Mouse (Mus musculus) liver, embryonic 15.5 days (tissue): ENCODE results near the gene Tec. TPM values are rescaled to one million over a fixed set of nuclear protein-coding genes. Genes with fewer than 3 reads are reported as not detected.

Experiments used
- ATAC-seq: fragments of 200-750 bp; cut with Nextera tagmentation; 2 replicates; pipeline ENCODE4 v1.8.0; 2017; ENCODE audit warnings: moderate number of reproducible peaks, mild to moderate bottlenecking, moderate library complexity; ENCODE audit not compliant: insufficient read depth
- H3K27ac ChIP-seq: fragments of 300-500 bp; sonication (generic); replicated peaks from 2 replicates; pipeline ENCODE4 v1.5.1; 2015; ENCODE audit warnings: mild to moderate bottlenecking, inconsistent platforms
- H3K27me3 ChIP-seq: fragments of 300-500 bp; sonication (generic); 2 replicates; pipeline ENCODE4 v1.6.1; 2015; ENCODE audit warnings: mild to moderate bottlenecking, inconsistent platforms
- H3K36me3 ChIP-seq: fragments of 300-500 bp; sonication (generic); replicated peaks from 2 replicates; pipeline ENCODE4 v1.6.1; 2015; ENCODE audit warnings: moderate library complexity, mild to moderate bottlenecking, inconsistent platforms
- H3K4me1 ChIP-seq: fragments of 300-500 bp; sonication (generic); replicated peaks from 2 replicates; pipeline ENCODE4 v1.6.1; 2015; ENCODE audit warnings: inconsistent platforms
- H3K4me2 ChIP-seq: fragments of 300-500 bp; sonication (generic); 2 replicates; pipeline ENCODE4 v1.6.1; 2015; ENCODE audit warnings: moderate library complexity, mild to moderate bottlenecking, inconsistent platforms
- H3K4me3 ChIP-seq: fragments of 300-500 bp; sonication (generic); replicated peaks from 2 replicates; pipeline ENCODE4 v1.5.1; 2015; ENCODE audit warnings: mild to moderate bottlenecking, inconsistent platforms
- H3K9ac ChIP-seq: fragments of 300-500 bp; sonication (generic); 2 replicates; pipeline ENCODE4 v1.6.1; 2015; ENCODE audit warnings: moderate library complexity, mild to moderate bottlenecking, inconsistent platforms
- H3K9me3 ChIP-seq: fragments of 300-500 bp; sonication (generic); replicated peaks from 2 replicates; pipeline ENCODE4 v1.6.1; 2016; ENCODE audit warnings: inconsistent platforms
- WGBS: fragments of 180-500 bp; shearing (Covaris S2); methylation state at CpG from one replicate; pipeline ENCODE4 v1.1.7; 2015; ENCODE audit warnings: mixed read lengths; ENCODE audit not compliant: insufficient replicate concordance; 5-methylcytosine and 5-hydroxymethylcytosine counted together
- polyA plus RNA-seq: library from polyadenylated mRNA; unstranded; fragments of >200 nt; fragmentation: Nextera tagmentation; extraction: Ambion mirVana; gene quantifications from 2 replicates; pipeline ENCODE4 v1.2.1, GENCODE M21; 2015

The Tec gene
- polyA plus RNA-seq, 1 experiment from 2014 or later: 3.5 TPM

- no peaks in the 10 kb centered on the region for H3K36me3 ChIP-seq
- no peaks in the 10 kb centered on the region for H3K27me3 ChIP-seq
- no peak overlapping the region for H3K27ac ChIP-seq
- no peaks in the 10 kb centered on the region for H3K9me3 ChIP-seq
- H3K4me2 ChIP-seq: no peak overlapping the region
- no peak overlapping the region for H3K4me3 ChIP-seq
- H3K4me1 ChIP-seq: peaks cover 5% of the 10 kb centered on the region; the same call in 1 of the 2 replicates
- 46% methylated on average over 7 of the region's 7 CpGs for WGBS
- no peak overlapping the region for H3K9ac ChIP-seq
- ATAC-seq: no peak
Measured at GRCm38 (mm10) chr5:72748659-72749265, 119.5 kb downstream of the Tec start.

- Histone ChIP-seq H3K27ac (no peak overlapping the region), H3K27me3 (no peaks in the 10 kb centered on the region), H3K9ac (no peak overlapping the region), H3K4me3 (no peak overlapping the region), H3K36me3 (no peaks in the 10 kb centered on the region), H3K9me3 (no peaks in the 10 kb centered on the region), H3K4me2 (no peak overlapping the region), H3K4me1 (peaks cover 5% of the 10 kb centered on the region; the same call in 1 of the 2 replicates)
- no peak for ATAC-seq
- WGBS: 75% methylated on average over 4 of the region's 4 CpGs
Measured at GRCm38 (mm10) chr5:72747384-72747783, 120.9 kb downstream of the Tec start.

- H3K9ac ChIP-seq: no peak overlapping the region
- ATAC-seq: no peak
- no peaks in the 10 kb centered on the region for H3K36me3 ChIP-seq
- no peak overlapping the region for H3K27ac ChIP-seq
- no peaks in the 10 kb centered on the region for H3K9me3 ChIP-seq
- WGBS: 54% methylated on average over 4 of the region's 4 CpGs
- no peak overlapping the region for H3K4me3 ChIP-seq
- H3K4me2 ChIP-seq: no peak overlapping the region
- H3K4me1 ChIP-seq: peaks cover 5% of the 10 kb centered on the region; the same call in 1 of the 2 replicates
- no peaks in the 10 kb centered on the region for H3K27me3 ChIP-seq
Measured at GRCm38 (mm10) chr5:72746461-72746860, 121.8 kb downstream of the Tec start.

GRCm38 (mm10) chr5:72743103-72743502 is 125.2 kb downstream of the Tec start:
- Histone ChIP-seq H3K9me3 (no peaks in the 10 kb centered on the region), H3K4me1 (no peaks in the 10 kb centered on the region), H3K4me3 (no peak overlapping the region), H3K4me2 (no peak overlapping the region), H3K9ac (no peak overlapping the region), H3K27me3 (no peaks in the 10 kb centered on the region), H3K27ac (no peak overlapping the region), H3K36me3 (no peaks in the 10 kb centered on the region)
- no peak for ATAC-seq
- WGBS: 79% methylated on average over 6 of the region's 6 CpGs

GRCm38 (mm10) chr5:72736868-72737267 is 131.4 kb downstream of the Tec start:
- 41% methylated on average over 7 of the region's 7 CpGs for WGBS
- no peaks in the 10 kb centered on the region for H3K27me3 ChIP-seq
- no peak for ATAC-seq
- no peak overlapping the region for H3K9ac ChIP-seq
- no peak overlapping the region for H3K27ac ChIP-seq
- no peaks in the 10 kb centered on the region for H3K36me3 ChIP-seq
- no peak overlapping the region for H3K4me2 ChIP-seq
- H3K4me3 ChIP-seq: no peak overlapping the region
- no peaks in the 10 kb centered on the region; the same call in 1 of the 2 replicates for H3K4me1 ChIP-seq
- H3K9me3 ChIP-seq: no peaks in the 10 kb centered on the region

- 25% methylated on average over 8 of the region's 8 CpGs for WGBS
- Histone ChIP-seq H3K4me3 (no peak overlapping the region), H3K9ac (no peak overlapping the region), H3K4me1 (no peaks in the 10 kb centered on the region; the same call in 1 of the 2 replicates), H3K36me3 (no peaks in the 10 kb centered on the region), H3K4me2 (no peak overlapping the region), H3K27me3 (no peaks in the 10 kb centered on the region), H3K9me3 (no peaks in the 10 kb centered on the region), H3K27ac (no peak overlapping the region)
- no peak for ATAC-seq
Measured at GRCm38 (mm10) chr5:72736437-72736836, 131.8 kb downstream of the Tec start.

- no peak overlapping the region for H3K27ac ChIP-seq
- no peaks in the 10 kb centered on the region; the same call in 1 of the 2 replicates for H3K4me1 ChIP-seq
- 65% methylated on average over 7 of the region's 7 CpGs for WGBS
- no peak overlapping the region for H3K9ac ChIP-seq
- H3K4me2 ChIP-seq: no peak overlapping the region
- H3K4me3 ChIP-seq: no peak overlapping the region
- no peaks in the 10 kb centered on the region for H3K27me3 ChIP-seq
- ATAC-seq: no peak
- no peaks in the 10 kb centered on the region for H3K36me3 ChIP-seq
- H3K9me3 ChIP-seq: no peaks in the 10 kb centered on the region
Measured at GRCm38 (mm10) chr5:72735763-72736162, 132.5 kb downstream of the Tec start.

GRCm38 (mm10) chr5:72732885-72733284 is 135.4 kb downstream of the Tec start:
- H3K9me3 ChIP-seq: no peaks in the 10 kb centered on the region
- no peak overlapping the region for H3K27ac ChIP-seq
- no peak for ATAC-seq
- H3K4me1 ChIP-seq: no peaks in the 10 kb centered on the region; the same call in 1 of the 2 replicates
- no peak overlapping the region for H3K4me2 ChIP-seq
- H3K9ac ChIP-seq: no peak overlapping the region
- H3K4me3 ChIP-seq: no peak overlapping the region
- H3K27me3 ChIP-seq: no peaks in the 10 kb centered on the region
- WGBS: 76% methylated on average over 1 of the region's 1 CpGs
- no peaks in the 10 kb centered on the region for H3K36me3 ChIP-seq

GRCm38 (mm10) chr5:72725404-72725803 is 142.9 kb downstream of the Tec start:
- 45% methylated on average over 3 of the region's 3 CpGs for WGBS
- ATAC-seq: no peak

GRCm38 (mm10) chr5:72723429-72723828 is 144.9 kb downstream of the Tec start:
- H3K9ac ChIP-seq: no peak overlapping the region
- H3K27me3 ChIP-seq: no peaks in the 10 kb centered on the region
- no peak overlapping the region for H3K4me3 ChIP-seq
- no peaks in the 10 kb centered on the region for H3K4me1 ChIP-seq
- H3K9me3 ChIP-seq: no peaks in the 10 kb centered on the region
- H3K27ac ChIP-seq: no peak overlapping the region
- no peaks in the 10 kb centered on the region for H3K36me3 ChIP-seq
- no peak overlapping the region for H3K4me2 ChIP-seq
- no peak for ATAC-seq
- 18% methylated on average over 2 of the region's 2 CpGs for WGBS

More at GRCm38 (mm10) chr5:72725404-72725803, 142.9 kb downstream of the Tec start:
- no peak overlapping the region for H3K4me2 ChIP-seq
- no peaks in the 10 kb centered on the region for H3K27me3 ChIP-seq
- H3K36me3 ChIP-seq: no peaks in the 10 kb centered on the region
- no peak overlapping the region for H3K9ac ChIP-seq
- no peaks in the 10 kb centered on the region for H3K4me1 ChIP-seq
- no peaks in the 10 kb centered on the region for H3K9me3 ChIP-seq
- no peak overlapping the region for H3K27ac ChIP-seq
- no peak overlapping the region for H3K4me3 ChIP-seq

- no peaks in the 10 kb centered on the region for H3K27me3 ChIP-seq
- no peak overlapping the region for H3K9ac ChIP-seq
- no peaks in the 10 kb centered on the region for H3K36me3 ChIP-seq
- no peak overlapping the region for H3K27ac ChIP-seq
- WGBS: 47% methylated on average over 7 of the region's 7 CpGs
- no peak overlapping the region for H3K4me3 ChIP-seq
- no peaks in the 10 kb centered on the region for H3K9me3 ChIP-seq
- H3K4me2 ChIP-seq: no peak overlapping the region
- no peak for ATAC-seq
- no peaks in the 10 kb centered on the region for H3K4me1 ChIP-seq
Measured at GRCm38 (mm10) chr5:72720587-72720986, 147.7 kb downstream of the Tec start.
